Comparison of ENCODE assay signal across 8 mouse cellular contexts in the genomic region with DNA sequence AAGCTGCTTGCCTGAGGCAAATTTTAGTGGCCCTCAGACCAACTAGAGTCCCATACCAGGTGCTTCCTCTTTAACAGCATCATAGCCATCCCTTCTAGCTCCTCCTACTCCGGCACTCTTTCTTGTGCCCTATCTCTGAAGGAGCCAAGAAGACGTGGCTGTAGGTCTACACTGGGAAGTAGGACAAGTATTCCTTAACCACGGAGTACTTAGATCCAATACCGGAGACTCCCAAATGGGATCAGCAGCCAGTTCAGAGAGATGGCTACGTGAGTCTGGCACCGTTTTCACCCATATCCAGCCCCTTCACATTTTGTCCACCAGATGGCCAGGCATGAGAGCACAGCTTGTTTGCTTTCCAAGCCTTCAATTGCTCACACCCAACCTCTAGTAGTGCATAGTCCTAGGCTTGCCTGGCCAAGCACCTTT. TPM values are rescaled to one million over a fixed set of nuclear protein-coding genes. Genes with fewer than 3 reads are reported as not detected.
DNase-seq lines count a peak whose midpoint lies in the region; ATAC-seq lines count a peak whose summit lies in the region.

No protein-coding gene starts in this region.

- 72% methylated on average over 6 of the region's 6 CpGs for WGBS in forebrain, embryonic 11.5 days
- 73% methylated on average over 6 of the region's 6 CpGs for WGBS in hindbrain, embryonic 12.5 days
- WGBS in midbrain, embryonic 16.5 days: 59% methylated on average over 6 of the region's 6 CpGs

- no peak overlapping the region for H3K4me3 ChIP-seq in forebrain, embryonic 11.5 days (ENCODE audit: low read depth, low read length)
- H3K4me3 ChIP-seq in hindbrain, embryonic 12.5 days: no peak overlapping the region
- no peak overlapping the region for H3K4me3 ChIP-seq in midbrain, embryonic 16.5 days (ENCODE audit: low read depth, low read length)

- no peak for ATAC-seq in forebrain, embryonic 11.5 days (replicated peaks; ENCODE audit: low FRiP score)
- no peak for ATAC-seq in hindbrain, embryonic 12.5 days (ENCODE audit: low FRiP score)
- no peak for ATAC-seq in midbrain, embryonic 16.5 days

- H3K27me3 ChIP-seq in forebrain, embryonic 11.5 days (ENCODE audit: control insufficient read depth, insufficient read depth, low read length): no peaks in the 10 kb centered on the region
- H3K27me3 ChIP-seq in hindbrain, embryonic 12.5 days: no peaks in the 10 kb centered on the region
- no peaks in the 10 kb centered on the region for H3K27me3 ChIP-seq in midbrain, embryonic 16.5 days (ENCODE audit: control insufficient read depth, insufficient read depth, low read depth, low read length)

- no peaks in the 10 kb centered on the region for H3K9me3 ChIP-seq in forebrain, embryonic 11.5 days (ENCODE audit: control insufficient read depth, low read length)
- no peaks in the 10 kb centered on the region for H3K9me3 ChIP-seq in hindbrain, embryonic 12.5 days (replicated peaks)
- H3K9me3 ChIP-seq in midbrain, embryonic 16.5 days (replicated peaks; ENCODE audit: control insufficient read depth, low read length, poor library complexity, severe bottlenecking): no peaks in the 10 kb centered on the region

- intact Hi-C loops in heart, postnatal 25 days (cut with DNase I): loop anchor here (5.0 kb wide), 3 partner anchors 150 to 240 kb away; partner anchors contain the start of genes Cox5a and Ubl7

- peak; percentile 95 for DNase-seq in heart, adult 11 months
- DNase-seq in heart, postnatal 25 days (ENCODE audit: low spot score): no peak
- peak; percentile 94 for DNase-seq in brain, adult 2 months (ENCODE audit: low read depth, low spot score)
- no peak for DNase-seq in forebrain, embryonic 11.5 days (ENCODE audit: low spot score)
- DNase-seq in liver: peak; percentile 54
- no peak for DNase-seq in right cerebral cortex, postnatal 36 days (ENCODE audit: low spot score in 2 of 2)

- peaks cover 18% of the 10 kb centered on the region for H3K36me3 ChIP-seq in forebrain, embryonic 11.5 days (ENCODE audit: control insufficient read depth, insufficient read depth, low read length)
- peaks cover 41% of the 10 kb centered on the region for H3K36me3 ChIP-seq in hindbrain, embryonic 12.5 days
- peaks cover 36% of the 10 kb centered on the region for H3K36me3 ChIP-seq in midbrain, embryonic 16.5 days (ENCODE audit: control insufficient read depth, insufficient read depth, low read length)

- H3K4me1 ChIP-seq in forebrain, embryonic 11.5 days (replicated peaks; ENCODE audit: control insufficient read depth, insufficient read depth, low read length): peaks cover 20% of the 10 kb centered on the region; the same call in 1 of the 2 replicates
- H3K4me1 ChIP-seq in hindbrain, embryonic 12.5 days: peaks cover 37% of the 10 kb centered on the region
- peaks cover 30% of the 10 kb centered on the region for H3K4me1 ChIP-seq in midbrain, embryonic 16.5 days (ENCODE audit: control insufficient read depth, insufficient read depth, low read length)

- no peak overlapping the region for H3K9ac ChIP-seq in forebrain, embryonic 11.5 days (ENCODE audit: low read length)
- no peak overlapping the region for H3K9ac ChIP-seq in hindbrain, embryonic 12.5 days
- H3K9ac ChIP-seq in midbrain, embryonic 16.5 days (ENCODE audit: low read depth, low read length): 0 out of 2 replicates have a peak overlapping the region, but pooled peaks have one; percentile 3

- H3K27ac ChIP-seq in forebrain, embryonic 11.5 days (ENCODE audit: low read depth, low read length): no peak overlapping the region
- H3K27ac ChIP-seq in hindbrain, embryonic 12.5 days: 0 out of 2 replicates have a peak overlapping the region, but pooled peaks have one; percentile 0
- no peak overlapping the region for H3K27ac ChIP-seq in midbrain, embryonic 16.5 days (ENCODE audit: low read length)

- 0 out of 2 replicates have a peak overlapping the region, but pooled peaks have one; percentile 11 for H3K4me2 ChIP-seq in forebrain, embryonic 11.5 days (ENCODE audit: low read depth, low read length, severe bottlenecking)
- peak overlapping the region; percentile 98 for H3K4me2 ChIP-seq in hindbrain, embryonic 12.5 days (replicated peaks)
- peak overlapping the region; percentile 95 for H3K4me2 ChIP-seq in midbrain, embryonic 16.5 days (ENCODE audit: low read length)

RNA-seq across cellular contexts. Expression of gene Clk3, which starts 3.1 kb away (rescaled TPM):
- total RNA-seq in heart, postnatal 25 days (2021): 10 to 100 TPM; 27.6 to 29.2 TPM
- 91.5 and 102 TPM in 2 replicates for polyA plus RNA-seq in forebrain, embryonic 11.5 days (2014; fragmentation: Nextera tagmentation; extraction: Ambion mirVana)
- polyA plus RNA-seq in hindbrain, embryonic 12.5 days (2016; fragmentation: Nextera tagmentation; extraction: Ambion mirVana): 81.8 and 82.5 TPM in 2 replicates
- polyA plus RNA-seq in midbrain, embryonic 16.5 days (2015; fragmentation: Nextera tagmentation; extraction: Ambion mirVana): 58.8 and 62.9 TPM in 2 replicates

RNA-seq across cellular contexts. Expression of gene Edc3, which starts 54.2 kb away (rescaled TPM):
- 1 to 10 TPM; 4.9 to 7.0 TPM for total RNA-seq in heart, postnatal 25 days (2021)
- polyA plus RNA-seq in forebrain, embryonic 11.5 days (2014; fragmentation: Nextera tagmentation; extraction: Ambion mirVana): 25.1 and 27.4 TPM in 2 replicates
- 39.4 and 40.3 TPM in 2 replicates for polyA plus RNA-seq in hindbrain, embryonic 12.5 days (2016; fragmentation: Nextera tagmentation; extraction: Ambion mirVana)
- 31.8 and 34.7 TPM in 2 replicates for polyA plus RNA-seq in midbrain, embryonic 16.5 days (2015; fragmentation: Nextera tagmentation; extraction: Ambion mirVana)

Comparison
In these comparisons a context has a peak if more than half of its experiments do, and no peak if none do; other contexts are left out.
1. DNase-seq: peak in heart, adult 11 months (single experiment), brain, adult 2 months (single experiment) and liver (single experiment); none in heart, postnatal 25 days (single experiment), forebrain, embryonic 11.5 days (single experiment) and right cerebral cortex, postnatal 36 days (0 of 2).
2. H3K4me2 ChIP-seq: peak in every context shown above with its lines; median percentile 98 in hindbrain, embryonic 12.5 days; 95 in midbrain, embryonic 16.5 days; 11 in forebrain, embryonic 11.5 days.